Comparison of ENCODE assay signal across 18 mouse cellular contexts in genomic region chr4:154630763-154631162, GRCm38 (mm10). TPM values are rescaled to one million over a fixed set of nuclear protein-coding genes. Genes with fewer than 3 reads are reported as not detected.
A peak's percentile ranks its signal among the peaks of the same experiment; 100 is the strongest.
DNase-seq lines count a peak whose midpoint lies in the region; ATAC-seq lines count a peak whose summit lies in the region.
"Had no signal": no experiment of that assay in that cellular context is flagged by ENCODE, and none has a peak within 500 bp of the region (broad histone marks: within the 10 kb centered on the region; RNA-seq: fewer than 3 reads in every experiment).

No protein-coding gene starts in this region.

- H3K4me2 ChIP-seq in heart, embryonic 15.5 days, result peak overlapping the region; percentile 20
- H3K4me2 ChIP-seq in heart, embryonic 11.5 days, result no peak overlapping the region
- peak overlapping the region; percentile 67 for H3K4me2 ChIP-seq in lung, embryonic 16.5 days (ENCODE audit: low read depth, low read length)
- no peak overlapping the region for H3K4me2 ChIP-seq in intestine, embryonic 16.5 days (ENCODE audit: low read depth, low read length)
- peak overlapping the region; percentile 88 for H3K4me2 ChIP-seq in stomach, embryonic 16.5 days (ENCODE audit: low read depth, low read length)

- H3K4me1 ChIP-seq in heart, embryonic 15.5 days (replicated peaks), result peaks cover 59% of the 10 kb centered on the region
- peaks cover 46% of the 10 kb centered on the region for H3K4me1 ChIP-seq in heart, embryonic 11.5 days (ENCODE audit: control insufficient read depth, insufficient read depth, low read length)
- peaks cover 30% of the 10 kb centered on the region for H3K4me1 ChIP-seq in lung, embryonic 16.5 days (replicated peaks; ENCODE audit: control insufficient read depth, insufficient read depth, low read length)
- H3K4me1 ChIP-seq in intestine, embryonic 16.5 days (ENCODE audit: control insufficient read depth, insufficient read depth, low read length), result peaks cover 39% of the 10 kb centered on the region
- peaks cover 18% of the 10 kb centered on the region for H3K4me1 ChIP-seq in stomach, embryonic 16.5 days (ENCODE audit: control insufficient read depth, insufficient read depth, low read length)

- peaks cover 43% of the 10 kb centered on the region for H3K27me3 ChIP-seq in heart, embryonic 15.5 days
- H3K27me3 ChIP-seq in heart, embryonic 11.5 days (ENCODE audit: control insufficient read depth, insufficient read depth, low read length), result peaks cover 58% of the 10 kb centered on the region
- H3K27me3 ChIP-seq in lung, embryonic 16.5 days (ENCODE audit: control insufficient read depth, insufficient read depth, low read depth, low read length), result peaks cover 28% of the 10 kb centered on the region
- peaks cover 40% of the 10 kb centered on the region; the same call in 1 of the 2 replicates for H3K27me3 ChIP-seq in intestine, embryonic 16.5 days (replicated peaks; ENCODE audit: control insufficient read depth, insufficient read depth, low read length)
- H3K27me3 ChIP-seq in stomach, embryonic 16.5 days (ENCODE audit: control insufficient read depth, insufficient read depth, low read length), result peaks cover 37% of the 10 kb centered on the region

- no peak overlapping the region for H3K9ac ChIP-seq in heart, embryonic 15.5 days
- H3K9ac ChIP-seq in heart, embryonic 11.5 days (ENCODE audit: low read depth, low read length), result no peak overlapping the region
- H3K9ac ChIP-seq in lung, embryonic 16.5 days (ENCODE audit: low read length), result peak overlapping the region; percentile 3; the same call in 1 of the 2 replicates
- peak overlapping the region; percentile 40; the same call in 1 of the 2 replicates for H3K9ac ChIP-seq in intestine, embryonic 16.5 days (ENCODE audit: low read depth, low read length)
- H3K9ac ChIP-seq in stomach, embryonic 16.5 days (ENCODE audit: low read length), result no peak overlapping the region

- H3K36me3 ChIP-seq in heart, embryonic 15.5 days, result no peaks in the 10 kb centered on the region
- no peaks in the 10 kb centered on the region for H3K36me3 ChIP-seq in heart, embryonic 11.5 days (ENCODE audit: control insufficient read depth, insufficient read depth, low read length)
- H3K36me3 ChIP-seq in lung, embryonic 16.5 days (ENCODE audit: control insufficient read depth, insufficient read depth, low read length), result no peaks in the 10 kb centered on the region
- H3K36me3 ChIP-seq in intestine, embryonic 16.5 days (ENCODE audit: control insufficient read depth, insufficient read depth, low read length), result no peaks in the 10 kb centered on the region
- H3K36me3 ChIP-seq in stomach, embryonic 16.5 days (ENCODE audit: control insufficient read depth, insufficient read depth, low read length), result no peaks in the 10 kb centered on the region
- H3K36me3 ChIP-seq: G1E had no signal

- DNase-seq in lung, postnatal 14 days, result no peak
- DNase-seq in layer of hippocampus, postnatal 25 days (ENCODE audit: extremely low spot score in 1 of 2, low spot score in 1 of 2), result no peak
- no peak for DNase-seq in embryo, embryonic 10 days (ENCODE audit: low spot score)
- DNase-seq: cerebellum, adult 11 months; gastrocnemius, adult 2 months; thymus, postnatal 25 days had no signal

- H3K27ac ChIP-seq in heart, embryonic 15.5 days, result no peak overlapping the region
- H3K27ac ChIP-seq in heart, embryonic 11.5 days (ENCODE audit: low read depth, low read length), result no peak overlapping the region
- peak overlapping the region; percentile 77 for H3K27ac ChIP-seq in lung, embryonic 16.5 days (ENCODE audit: low read length)
- H3K27ac ChIP-seq in intestine, embryonic 16.5 days (ENCODE audit: low read length), result peak overlapping the region; percentile 68
- peak overlapping the region; percentile 80 for H3K27ac ChIP-seq in stomach, embryonic 16.5 days (ENCODE audit: low read length)
- H3K27ac ChIP-seq: gastrocnemius, adult 2 months had no signal

- no peaks in the 10 kb centered on the region for H3K9me3 ChIP-seq in heart, embryonic 15.5 days (replicated peaks)
- no peaks in the 10 kb centered on the region for H3K9me3 ChIP-seq in heart, embryonic 11.5 days (replicated peaks; ENCODE audit: control insufficient read depth, low read length)
- no peaks in the 10 kb centered on the region for H3K9me3 ChIP-seq in lung, embryonic 16.5 days (ENCODE audit: control insufficient read depth, low read length)
- H3K9me3 ChIP-seq in intestine, embryonic 16.5 days (ENCODE audit: control insufficient read depth, low read length), result no peaks in the 10 kb centered on the region
- no peaks in the 10 kb centered on the region for H3K9me3 ChIP-seq in stomach, embryonic 16.5 days (replicated peaks; ENCODE audit: control insufficient read depth, low read length)

- no peak for ATAC-seq in heart, embryonic 15.5 days (replicated peaks; ENCODE audit: insufficient number of reproducible peaks, insufficient read depth, low FRiP score, low read depth)
- no peak for ATAC-seq in heart, embryonic 11.5 days (replicated peaks; ENCODE audit: insufficient number of reproducible peaks, low FRiP score, low TSS enrichment)
- ATAC-seq in lung, embryonic 16.5 days (ENCODE audit: low read depth), result peak; percentile 65
- ATAC-seq in intestine, embryonic 16.5 days, result no peak
- ATAC-seq in stomach, embryonic 16.5 days (ENCODE audit: insufficient read depth, low FRiP score), result no peak

- whole genome bisulfite sequencing in heart, embryonic 15.5 days, result 38% methylated on average over 3 of the region's 3 CpGs
- WGBS in heart, embryonic 11.5 days (ENCODE audit: insufficient replicate concordance), result 50% methylated on average over 3 of the region's 3 CpGs
- WGBS in lung, embryonic 16.5 days, result 32% methylated on average over 3 of the region's 3 CpGs
- WGBS in intestine, embryonic 16.5 days, result 49% methylated on average over 3 of the region's 3 CpGs
- 36% methylated on average over 3 of the region's 3 CpGs for WGBS in stomach, embryonic 16.5 days

- H3K4me3 ChIP-seq in heart, embryonic 15.5 days, result no peak overlapping the region
- H3K4me3 ChIP-seq in heart, embryonic 11.5 days (ENCODE audit: low read depth, low read length), result no peak overlapping the region
- peak overlapping the region; percentile 17 for H3K4me3 ChIP-seq in lung, embryonic 16.5 days (ENCODE audit: low read length)
- no peak overlapping the region for H3K4me3 ChIP-seq in intestine, embryonic 16.5 days (ENCODE audit: low read length)
- H3K4me3 ChIP-seq in stomach, embryonic 16.5 days (replicated peaks; ENCODE audit: low read length), result no peak overlapping the region
- H3K4me3 ChIP-seq: erythroblast, embryonic 14.5 days; gastrocnemius, adult 2 months had no signal

RNA-seq across cellular contexts. Expression of gene Prdm16, which starts 5.9 kb away (rescaled TPM):
- 18.6 and 20.9 TPM in 2 replicates for polyA plus RNA-seq in heart, embryonic 15.5 days (2015; fragmentation: Nextera tagmentation; extraction: Ambion mirVana)
- polyA plus RNA-seq in heart, embryonic 11.5 days (2014; fragmentation: Nextera tagmentation; extraction: Ambion mirVana), result 14.2 and 14.8 TPM in 2 replicates
- 25.2 and 27.9 TPM in 2 replicates for polyA plus RNA-seq in lung, embryonic 16.5 days (2015; fragmentation: Nextera tagmentation; extraction: Ambion mirVana)
- 15.2 and 17.6 TPM in 2 replicates for polyA plus RNA-seq in intestine, embryonic 16.5 days (2015; fragmentation: Nextera tagmentation; extraction: Ambion mirVana)
- polyA plus RNA-seq in stomach, embryonic 16.5 days (2015; fragmentation: Nextera tagmentation; extraction: Ambion mirVana), result 23.2 and 23.5 TPM in 2 replicates
- total RNA-seq in layer of hippocampus, postnatal 25 days (2021), result 10 to 100 TPM; 10.1 to 10.3 TPM
- polyA plus RNA-seq: C2C12, G1E had no signal

RNA-seq across cellular contexts. Expression of gene Actrt2, which starts 36.9 kb away (rescaled TPM):
- polyA plus RNA-seq in heart, embryonic 15.5 days (2015; fragmentation: Nextera tagmentation; extraction: Ambion mirVana), result not detected in 2 replicates
- not detected in 2 replicates for polyA plus RNA-seq in heart, embryonic 11.5 days (2014; fragmentation: Nextera tagmentation; extraction: Ambion mirVana)
- not detected in 2 replicates for polyA plus RNA-seq in lung, embryonic 16.5 days (2015; fragmentation: Nextera tagmentation; extraction: Ambion mirVana)
- polyA plus RNA-seq in intestine, embryonic 16.5 days (2015; fragmentation: Nextera tagmentation; extraction: Ambion mirVana), result not detected in 2 replicates
- not detected in 2 replicates for polyA plus RNA-seq in stomach, embryonic 16.5 days (2015; fragmentation: Nextera tagmentation; extraction: Ambion mirVana)
- not detected for total RNA-seq in layer of hippocampus, postnatal 25 days (2021)
- total RNA-seq: G1E; gastrocnemius, adult 2 months; layer of hippocampus, adult 18-20 months; left cerebral cortex, postnatal 36 days had no signal
- polyA plus RNA-seq: C2C12; erythroblast, embryonic 14.5 days; G1E; intestine, embryonic 14.5 days; midbrain, embryonic 14.5 days had no signal

Comparison
In these comparisons a context has a peak if more than half of its experiments do, and no peak if none do; other contexts are left out.
1. H3K4me2 ChIP-seq: peak in heart, embryonic 15.5 days (single experiment), lung, embryonic 16.5 days (single experiment) and stomach, embryonic 16.5 days (single experiment); none in heart, embryonic 11.5 days (single experiment) and intestine, embryonic 16.5 days (single experiment).
2. H3K27ac ChIP-seq: peak in lung, embryonic 16.5 days (single experiment), intestine, embryonic 16.5 days (single experiment) and stomach, embryonic 16.5 days (single experiment); none in heart, embryonic 15.5 days (single experiment) and heart, embryonic 11.5 days (single experiment).
3. H3K9ac ChIP-seq: peak in lung, embryonic 16.5 days (single experiment) and intestine, embryonic 16.5 days (single experiment); none in heart, embryonic 15.5 days (single experiment), heart, embryonic 11.5 days (single experiment) and stomach, embryonic 16.5 days (single experiment).